Mouse (Mus musculus) frontal cortex, postnatal 25 days (tissue): ENCODE data around the gene Stk38.
"Not testable (repeated sequence)": the region's sequence is repeated elsewhere in the genome, so short reads cannot be mapped to it uniquely, and the experiment has no call there.

Experiments used
- DNase-seq, 2 experiments: peaks; one replicate each; pipeline ENCODE4 v3.0.0; 2022; ENCODE audit warnings: low spot score in 2 of 2

The Stk38 gene

DNA sequence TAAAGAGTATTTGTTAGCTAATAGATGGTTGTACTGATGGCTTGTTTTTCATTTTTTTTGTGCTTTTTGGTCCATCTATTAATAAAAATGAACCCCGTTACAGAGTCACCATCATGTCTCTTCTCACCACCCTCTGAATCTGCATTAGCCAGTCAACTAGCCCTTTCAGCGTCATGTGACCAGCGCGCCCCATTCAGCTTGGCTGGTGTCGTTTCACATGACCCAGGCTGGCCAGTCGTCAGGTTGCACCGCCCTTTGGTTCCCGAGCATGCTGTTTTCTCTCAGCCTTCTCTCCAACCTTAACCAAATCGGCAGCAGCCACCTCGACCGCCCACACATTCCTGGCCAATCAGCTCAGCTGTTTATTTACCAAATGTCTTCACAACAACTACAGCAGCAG is 31.6 kb upstream of the Stk38 start:
- DNase-seq, result no peak

DNA sequence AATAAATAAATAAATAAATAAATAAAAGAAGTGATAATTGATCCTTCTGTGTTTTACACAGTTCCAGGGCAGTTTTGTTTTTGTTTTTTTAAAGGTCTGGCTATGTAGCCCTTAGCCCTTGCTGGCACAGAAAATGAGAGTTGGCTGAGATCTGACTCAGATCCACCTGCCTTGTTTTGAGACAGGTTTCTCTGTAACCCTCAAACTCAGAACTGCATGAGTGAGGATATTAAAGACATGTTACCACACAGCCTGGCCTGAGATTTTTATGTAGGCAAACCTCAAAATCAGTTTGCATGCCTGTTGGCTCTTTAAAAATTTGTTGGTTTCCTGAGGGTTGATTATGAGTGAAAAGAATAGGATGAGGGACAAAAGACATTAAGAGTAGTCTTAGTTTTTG is 27.7 kb upstream of the Stk38 start:
- DNase-seq, result no peak

DNA sequence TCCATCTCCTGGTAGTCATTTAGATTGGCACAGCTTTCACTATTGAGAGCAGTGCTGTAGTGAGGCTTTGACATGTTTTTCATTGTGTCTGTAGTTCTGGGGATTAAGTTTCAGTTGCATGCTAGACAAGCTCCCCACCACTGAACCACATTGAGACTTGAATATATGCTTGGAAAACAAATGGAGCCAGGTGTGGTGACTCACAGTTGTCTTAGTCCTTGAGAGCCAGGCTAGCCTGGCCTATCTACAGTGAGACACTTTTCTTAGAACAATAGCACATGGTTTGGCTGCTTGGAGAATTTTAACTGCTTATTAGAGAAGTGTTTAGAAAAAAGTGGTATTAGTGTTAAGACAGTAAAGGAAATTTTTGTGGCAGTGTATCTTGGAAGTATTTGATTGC is 26.5 kb upstream of the Stk38 start:
- no peak for DNase-seq

DNA sequence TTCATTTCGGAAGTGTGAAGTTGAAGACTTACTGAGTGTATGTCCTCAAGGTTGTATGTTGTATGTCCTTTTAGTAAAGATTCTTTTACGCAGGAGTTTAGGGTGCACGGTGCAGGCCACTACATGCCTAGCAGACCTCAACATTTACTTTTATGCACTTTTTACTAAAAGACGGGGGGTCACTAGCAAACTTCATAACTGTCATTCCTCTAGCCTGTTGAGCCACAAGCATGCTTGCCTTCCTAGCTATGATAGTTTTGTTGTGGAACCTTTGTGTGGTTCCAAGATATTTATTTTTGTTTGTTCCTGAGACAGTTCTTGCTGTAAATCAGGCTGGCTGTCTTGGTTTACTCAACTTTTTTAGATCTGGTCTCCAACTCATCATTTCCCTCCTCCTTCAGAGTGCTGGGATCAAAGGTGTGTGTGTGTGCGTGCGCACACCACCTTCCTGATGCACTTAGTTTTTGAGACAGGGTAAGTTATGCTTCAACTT is 25.8 kb upstream of the Stk38 start:
- no peak for DNase-seq

DNA sequence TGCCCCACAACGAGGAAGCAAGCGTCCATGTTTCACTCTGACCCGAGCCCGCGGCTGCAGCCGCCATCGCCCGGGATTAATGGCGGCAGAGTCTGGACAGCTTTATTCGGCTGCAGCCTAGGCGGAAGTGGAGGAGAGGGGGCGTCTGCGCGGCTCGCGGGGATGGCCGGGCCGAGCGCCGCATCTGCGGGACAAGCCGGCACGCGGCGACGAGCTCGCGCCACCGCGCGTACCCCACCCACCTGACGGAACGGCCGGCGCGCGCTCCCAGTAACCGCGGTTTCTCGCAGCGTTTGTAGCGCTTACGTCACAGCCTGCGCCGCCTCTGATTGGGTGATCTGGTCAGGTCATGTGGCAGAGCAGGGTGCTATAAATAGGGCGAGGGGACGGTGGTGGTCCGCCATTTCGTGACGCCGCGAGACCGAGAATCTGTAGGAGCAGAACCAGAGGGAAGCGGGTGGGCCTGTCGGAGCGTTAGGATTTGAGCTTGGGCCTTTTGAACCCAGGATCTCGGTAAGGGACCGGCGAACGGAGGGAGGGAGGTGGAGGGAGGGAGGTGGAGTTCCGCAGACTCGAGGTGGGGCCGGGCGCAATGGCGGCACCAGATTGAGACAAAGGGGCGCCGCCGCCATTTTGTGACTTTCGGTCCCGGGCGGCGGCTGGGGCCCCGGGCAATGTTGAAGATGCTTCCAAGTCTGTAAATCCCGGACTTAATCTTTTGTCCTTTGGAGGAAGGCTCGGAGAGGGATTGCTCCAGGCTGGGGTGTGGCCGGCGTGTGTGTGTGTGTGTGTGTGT is 24.7 kb upstream of the Stk38 start, which contains the start of gene Srsf3:
Gene Srsf3, plus strand, starts transcription at position 355 of the 796 bp plus-strand sequence.
- DNase-seq, result peak; percentile 98 to 99

DNA sequence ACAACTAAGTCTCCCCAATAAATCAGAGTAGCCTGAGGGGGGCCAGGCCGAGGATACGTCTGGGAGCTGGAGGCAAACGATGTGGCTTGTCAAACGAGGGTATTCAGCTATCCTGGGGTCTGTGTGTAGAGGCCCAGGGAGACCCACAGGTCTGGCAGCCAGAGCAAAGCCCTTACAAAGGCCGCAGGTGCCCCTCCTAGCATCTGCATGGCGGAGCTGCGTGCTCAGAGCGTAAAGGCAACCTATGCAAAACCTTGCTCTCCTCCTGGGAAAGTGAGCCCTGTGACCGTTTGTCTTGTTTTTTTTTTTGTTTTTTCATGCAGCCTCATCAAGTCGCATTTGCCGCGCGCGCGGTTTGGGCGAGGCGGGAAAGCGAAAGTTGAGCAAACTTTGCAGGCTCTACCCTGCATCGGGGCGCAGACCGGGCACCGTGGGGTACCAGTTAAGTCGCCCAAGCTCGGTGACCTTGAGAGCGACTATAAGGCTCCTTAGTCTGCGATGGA is 24.0 kb upstream of the Stk38 start:
- DNase-seq, result no peak

DNA sequence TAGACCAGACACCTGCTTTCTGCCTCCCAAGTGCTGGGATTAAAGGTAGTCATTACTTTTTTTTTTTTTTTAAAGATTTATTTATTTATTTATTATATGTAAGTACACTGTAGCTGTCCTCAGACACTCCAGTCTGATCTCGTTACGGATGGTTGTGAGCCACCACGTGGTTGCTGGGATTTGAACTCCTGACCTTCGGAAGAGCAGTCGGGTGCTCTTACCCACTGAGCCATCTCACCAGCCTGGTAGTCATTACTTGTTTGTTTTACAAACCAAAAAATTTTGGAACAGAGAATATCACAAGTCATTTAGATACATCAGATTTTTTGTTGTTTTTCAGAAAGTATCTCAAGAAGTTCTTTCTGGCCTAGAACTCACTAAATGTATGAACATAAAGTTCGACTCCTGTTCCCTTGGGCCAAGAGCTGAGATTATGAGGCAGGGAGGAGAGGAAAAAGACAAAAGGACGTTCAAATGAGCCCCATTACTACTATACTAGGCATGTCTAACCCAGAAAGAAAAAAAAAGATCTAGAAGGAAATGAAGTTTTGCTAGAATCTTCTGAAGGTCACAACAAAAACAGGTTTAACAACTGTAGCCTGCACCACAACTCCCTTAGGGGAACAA is 23.4 kb upstream of the Stk38 start:
- not testable (repeated sequence) for DNase-seq

DNA sequence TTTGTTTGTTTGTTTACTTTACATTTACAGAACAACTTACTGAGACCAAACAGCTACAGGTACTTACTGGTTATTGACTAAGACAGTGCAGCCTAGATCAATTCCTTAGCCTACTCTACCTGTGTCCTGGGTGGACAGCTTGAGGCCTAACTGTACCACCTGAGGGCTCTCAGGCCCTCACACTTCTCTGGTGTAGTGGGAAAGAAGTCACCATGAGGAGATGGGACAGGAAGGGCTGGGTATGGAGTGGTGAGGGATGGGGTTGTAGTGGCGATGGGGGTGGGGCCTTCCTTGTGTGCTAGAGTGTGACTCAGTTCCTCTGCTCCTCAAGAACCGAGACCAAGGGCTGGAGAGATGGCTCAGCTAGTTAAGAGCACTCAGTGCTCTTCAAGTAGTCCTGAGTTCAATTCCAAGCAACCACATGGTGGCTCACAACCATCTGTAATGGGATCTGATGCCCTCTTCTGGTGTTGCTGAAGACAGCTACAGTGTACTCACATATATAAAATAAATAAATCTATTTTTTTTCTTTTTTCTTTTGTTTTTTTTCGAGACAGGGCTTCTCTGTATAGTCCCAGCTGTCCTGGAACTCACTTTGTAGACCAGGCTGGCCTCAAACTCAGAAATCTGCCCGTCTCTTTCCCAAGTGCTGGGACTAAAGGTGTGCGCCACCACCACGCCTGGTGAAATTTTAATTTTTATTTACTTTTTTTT is 22.7 kb upstream of the Stk38 start:
- DNase-seq, result no peak

DNA sequence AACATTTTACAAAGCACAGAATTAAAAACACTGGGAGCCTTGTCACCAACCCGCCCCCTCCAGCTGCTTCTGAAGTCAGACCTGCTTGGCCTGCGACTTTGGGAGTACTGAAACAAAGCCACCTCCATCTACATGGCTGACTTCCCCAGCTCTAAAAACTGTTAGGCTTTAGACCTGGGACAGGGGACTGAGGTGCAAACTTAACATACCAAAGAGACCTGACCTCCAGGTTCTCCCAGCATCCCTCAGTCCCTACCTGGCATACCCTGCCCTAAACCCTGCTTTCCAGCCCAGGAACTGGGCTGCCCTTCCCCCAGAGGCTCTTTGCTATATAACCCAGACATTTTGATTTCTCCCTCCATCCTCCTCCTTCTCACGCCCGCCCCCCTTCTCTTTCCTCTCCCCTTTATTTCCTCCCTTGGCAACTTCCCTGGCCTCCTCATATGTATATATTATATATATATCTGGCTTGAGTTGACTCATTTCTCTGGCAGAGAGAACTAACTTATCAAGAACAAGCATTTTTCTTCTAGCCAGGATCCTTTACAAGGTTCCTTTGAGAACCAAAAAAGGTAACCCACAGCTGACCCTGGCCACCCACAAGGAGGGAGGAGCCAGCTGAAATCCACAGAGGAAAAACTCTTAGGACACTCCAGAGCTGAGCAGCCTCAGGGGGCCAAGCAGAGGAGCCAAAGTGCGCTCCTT is 19.0 kb upstream of the Stk38 start:
- no peak for DNase-seq

DNA sequence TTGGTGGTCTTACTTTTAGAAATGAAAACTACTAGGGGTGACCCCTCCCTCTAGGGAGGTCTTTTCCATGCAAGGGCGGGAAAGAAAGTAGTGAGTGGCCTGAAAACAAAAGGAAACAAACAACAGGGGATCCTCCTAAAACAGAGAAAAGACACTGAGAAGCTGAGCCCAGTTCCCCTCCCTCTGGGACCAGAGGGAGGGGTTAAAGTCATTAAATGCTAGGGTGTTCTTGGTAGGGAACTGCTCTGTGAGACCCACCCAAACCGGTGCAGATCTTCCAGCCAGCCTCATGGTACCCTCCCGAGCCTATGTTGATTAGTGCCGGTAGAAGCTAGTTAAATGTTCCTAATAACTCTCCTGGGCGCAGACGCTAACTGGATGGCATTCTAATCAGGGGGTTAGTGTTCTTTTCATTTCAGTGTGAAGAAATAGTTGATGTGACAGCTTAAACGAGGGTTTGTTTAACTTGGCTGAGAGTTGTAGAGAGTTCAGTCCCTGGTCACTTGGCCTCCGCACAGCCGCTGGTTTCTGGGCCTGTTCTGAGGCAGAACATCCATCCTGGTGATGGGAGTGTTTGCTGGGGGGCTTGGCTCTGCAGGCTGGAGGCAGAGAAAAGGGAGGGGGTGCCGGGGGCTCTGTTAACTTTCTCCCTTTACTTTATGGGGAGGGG is 17.2 kb upstream of the Stk38 start:
- DNase-seq, result no peak

DNA sequence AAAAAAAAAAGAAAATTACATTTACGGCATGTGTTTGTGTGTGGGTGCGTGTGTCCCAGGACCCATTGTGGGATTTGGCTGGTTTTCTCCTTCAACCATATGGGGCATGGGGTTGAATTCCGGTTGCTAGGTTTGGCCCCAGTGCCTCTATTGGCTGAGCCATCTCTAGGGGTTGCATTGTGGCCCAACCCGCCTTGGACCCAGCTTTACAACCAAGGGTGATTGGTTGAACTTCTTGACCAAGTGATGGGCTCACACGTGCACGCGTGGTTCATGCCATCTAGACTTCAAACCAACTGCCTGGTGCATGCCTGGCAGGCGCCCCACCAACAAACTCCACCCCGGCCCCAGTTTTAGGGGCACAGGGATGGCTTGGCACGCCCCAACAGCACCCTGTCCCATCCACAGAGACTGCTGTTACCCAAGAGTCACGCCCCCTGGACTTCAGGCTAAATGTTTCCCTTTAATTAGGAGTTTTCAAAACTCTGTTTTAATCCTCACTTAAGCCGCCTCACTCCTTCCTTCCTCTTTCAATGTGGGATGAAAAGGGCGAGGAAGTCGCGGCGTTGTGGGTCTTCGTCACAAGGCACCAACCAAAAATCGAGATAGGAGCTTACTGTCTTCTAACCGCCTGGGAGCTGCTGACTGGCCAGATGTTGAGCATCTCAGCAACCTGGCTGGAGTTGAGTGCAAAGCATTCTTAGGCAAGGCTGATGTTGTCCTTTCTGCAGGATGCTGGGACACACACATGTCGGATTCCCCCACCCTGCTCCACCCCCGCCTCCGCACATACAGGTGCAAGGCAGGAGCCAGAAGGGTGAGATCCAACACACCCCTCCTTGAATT is 16.5 kb upstream of the Stk38 start:
- no peak for DNase-seq

DNA sequence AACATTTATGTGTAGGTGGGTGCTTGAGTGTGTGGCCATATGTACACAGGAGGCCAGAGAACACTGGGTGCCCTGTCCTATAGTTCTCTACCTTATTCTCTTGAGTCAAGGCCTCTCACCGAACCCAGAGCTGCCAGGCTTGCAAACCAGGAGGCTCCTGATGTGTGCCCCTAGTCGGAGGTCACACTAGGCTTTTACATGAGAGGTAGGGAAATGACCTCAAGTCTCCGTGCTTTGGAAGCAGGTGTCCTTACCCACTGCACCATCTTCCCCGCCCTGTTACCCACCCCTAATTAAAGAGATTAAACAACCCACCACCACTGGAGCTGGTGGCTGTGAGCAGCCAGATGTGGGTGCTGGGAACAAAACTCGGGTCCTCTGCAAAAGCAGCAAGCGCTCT is 15.6 kb upstream of the Stk38 start:
- no peak for DNase-seq

DNA sequence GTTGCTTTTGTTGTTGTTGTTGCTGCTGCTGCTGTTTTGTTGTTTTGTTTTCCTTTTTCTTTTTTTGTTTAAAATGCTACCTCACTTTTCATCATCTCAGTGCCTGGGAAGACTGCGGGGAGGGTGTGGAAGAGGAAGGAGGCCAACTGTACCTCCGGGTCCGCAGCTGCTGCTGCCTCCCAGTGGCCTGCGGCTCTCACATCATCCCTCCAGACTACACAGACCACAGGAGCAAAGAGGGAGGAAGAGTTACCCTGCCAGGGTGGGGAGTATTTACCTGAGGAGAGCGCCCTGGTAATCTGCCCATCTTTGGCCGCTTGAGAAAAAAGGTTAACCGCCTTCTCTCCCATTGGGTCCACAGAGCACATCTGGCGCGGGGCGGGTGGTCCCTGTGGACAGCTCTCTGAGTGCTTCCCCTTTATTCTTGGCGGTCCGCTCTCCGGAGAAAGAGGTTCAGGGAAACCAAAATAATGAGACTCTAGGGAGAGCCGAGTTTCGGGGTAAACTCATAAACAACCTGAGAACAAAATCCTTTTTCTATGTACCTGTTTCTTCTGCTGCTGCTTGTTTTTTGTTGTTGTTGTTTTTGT is 14.5 kb upstream of the Stk38 start:
- no peak for DNase-seq

DNA sequence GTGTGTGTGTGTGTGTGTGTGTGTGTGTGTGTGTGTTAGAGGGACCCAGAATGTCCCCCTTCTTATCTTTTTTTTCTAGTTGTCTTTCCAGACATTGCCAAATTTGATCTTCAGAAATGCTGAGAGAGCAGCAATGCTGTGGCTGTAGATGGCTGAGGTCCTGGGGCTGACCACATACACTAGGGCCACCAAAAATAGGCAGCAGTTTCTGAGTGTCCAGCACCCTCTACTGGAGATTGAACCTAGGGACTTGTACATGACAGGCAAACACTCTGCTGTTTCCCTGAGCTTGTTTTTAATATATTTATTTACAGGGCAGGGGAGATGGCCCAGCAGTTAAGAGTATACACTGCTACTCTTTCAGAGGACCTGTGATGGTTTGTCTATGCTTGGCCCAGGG is 12.6 kb upstream of the Stk38 start:
- no peak for DNase-seq

DNA sequence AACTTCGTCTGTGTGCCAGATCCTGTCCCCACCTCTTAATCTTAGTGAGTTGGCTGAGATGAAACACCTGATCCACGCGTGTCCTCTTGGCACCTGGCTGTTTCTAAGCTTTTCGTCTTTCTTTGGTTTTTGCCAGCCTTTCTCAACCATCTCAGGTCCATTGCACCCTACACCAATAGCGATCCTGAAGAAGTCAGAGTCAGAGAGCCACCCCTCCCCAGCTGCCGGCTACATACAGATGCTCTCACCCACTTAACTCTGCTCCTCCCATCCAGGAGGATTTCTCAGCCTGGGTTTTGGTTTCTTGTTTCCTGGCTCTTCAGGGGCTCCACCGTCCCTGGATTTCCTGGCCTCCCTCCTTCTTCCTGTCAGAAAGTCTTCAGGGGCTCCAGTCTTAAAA is 11.6 kb upstream of the Stk38 start:
- no peak for DNase-seq

DNA sequence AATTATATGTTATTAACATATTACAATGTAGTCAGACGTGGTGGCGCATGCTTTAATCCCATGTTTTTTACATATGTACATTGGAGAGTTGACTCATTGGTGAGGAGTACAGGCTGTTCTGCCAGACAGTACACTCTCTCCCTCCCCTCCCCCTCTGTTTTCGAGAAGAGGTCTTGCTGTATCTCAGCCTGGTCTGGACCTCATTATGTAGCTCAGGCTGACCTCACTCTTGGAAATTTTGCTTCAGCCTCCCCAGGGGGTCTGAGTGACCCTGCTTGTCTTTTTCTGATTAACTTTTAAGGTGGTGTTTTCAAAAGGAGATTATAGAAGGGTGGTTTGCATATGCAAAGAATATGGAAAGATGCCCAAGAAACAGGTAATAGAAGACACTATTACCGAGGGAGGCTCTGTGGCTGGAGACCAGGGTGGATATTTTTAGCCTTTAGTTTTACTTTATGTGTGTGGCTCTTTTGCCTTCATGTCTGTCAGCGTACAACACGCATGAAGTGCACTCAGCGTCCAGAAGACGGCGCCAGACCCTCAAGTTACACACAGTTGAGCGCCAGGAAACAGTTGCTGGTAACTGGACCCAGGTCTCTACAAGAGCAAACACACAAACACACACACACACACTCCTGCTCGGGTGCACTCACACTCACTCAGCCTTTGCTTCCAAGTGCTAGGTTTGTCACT is 10.6 kb upstream of the Stk38 start:
- DNase-seq, result no peak

DNA sequence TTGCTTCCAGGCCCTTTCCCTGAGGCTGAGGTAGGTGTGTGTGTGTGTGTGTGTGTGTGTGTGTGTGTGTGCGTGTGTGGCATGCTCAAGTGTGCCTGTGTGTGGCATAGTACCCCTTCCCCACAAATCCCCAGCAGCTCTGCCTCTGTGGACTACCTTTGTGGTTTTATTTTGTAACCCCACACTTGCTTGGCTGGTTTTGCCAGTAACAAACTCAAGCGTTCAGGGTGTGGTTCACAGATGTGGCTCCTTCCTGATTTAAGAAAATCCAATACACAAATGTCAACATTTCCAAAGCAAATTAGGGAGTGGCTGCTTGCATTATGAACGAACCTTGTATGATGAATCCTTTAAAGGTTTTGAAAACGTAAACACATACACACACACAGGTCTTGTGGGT is 8.9 kb upstream of the Stk38 start:
- no peak for DNase-seq

DNA sequence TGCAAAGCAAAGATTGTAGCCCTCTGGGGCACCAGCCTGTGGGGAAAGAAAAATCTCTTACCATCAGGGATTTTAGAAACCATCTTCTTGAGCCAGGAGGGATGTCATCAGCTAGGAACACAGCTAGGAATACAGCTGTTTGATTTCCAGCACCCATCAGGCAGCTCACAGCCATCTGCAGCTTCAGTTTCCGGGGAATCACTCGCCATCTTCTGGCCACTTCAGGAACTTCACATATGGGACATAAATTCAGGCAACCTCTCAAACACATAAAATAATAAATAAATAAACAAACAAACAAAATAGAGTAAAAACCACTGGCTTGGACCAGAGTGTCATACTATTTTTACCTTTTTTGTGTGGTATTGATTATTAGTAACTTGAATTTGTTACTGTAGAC is 7.8 kb upstream of the Stk38 start:
- no peak for DNase-seq

DNA sequence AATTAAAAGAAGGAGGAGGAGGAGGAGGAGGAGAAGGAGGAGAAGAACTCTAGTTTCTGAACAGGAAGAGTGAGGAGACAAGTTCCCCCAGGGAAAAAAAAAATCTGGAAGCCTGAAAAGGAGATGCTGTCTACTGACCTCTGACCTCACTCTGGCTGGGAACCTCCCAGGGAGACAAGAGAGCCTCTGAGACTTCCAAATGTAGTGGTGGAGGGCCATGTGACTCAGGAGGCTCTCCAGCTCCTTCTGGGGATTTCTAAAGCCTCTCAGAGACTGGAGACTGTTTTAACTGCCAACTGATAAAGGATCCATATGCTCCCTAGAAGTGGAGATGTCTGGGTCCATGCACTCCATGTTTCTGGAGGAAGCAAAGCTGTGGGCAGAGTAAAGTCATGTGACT is 6.4 kb upstream of the Stk38 start:
- no peak for DNase-seq
